Mouse (Mus musculus) left cerebral cortex, adult 2 months (tissue): ENCODE data around the gene Ap4b1. TPM values are rescaled to one million over a fixed set of nuclear protein-coding genes. Genes with fewer than 3 reads are reported as not detected.

Experiments
- DNase-seq, 2 experiments: peaks; one replicate each; pipeline ENCODE4 v3.0.0; 2021 to 2022; ENCODE audit warnings: low spot score in 2 of 2, mixed read lengths in 1 of 2; ENCODE audit errors: extremely low spot score in 1 of 2
- H3K27ac ChIP-seq: fragments of 200-600 bp; 2 replicates; pipeline ENCODE4 v1.8.1; 2022
- H3K4me3 ChIP-seq: fragments of 200-600 bp; 2 replicates; pipeline ENCODE4 v1.8.1; 2022
- CTCF ChIP-seq: fragments of 200-600 bp; IDR thresholded peaks from 2 replicates; pipeline ENCODE4 v1.8.1; 2022; ENCODE audit warnings: antibody characterized with exemption, mild to moderate bottlenecking, moderate library complexity
- intact Hi-C: fragments of 180-260 bp; cut with DNase I; formaldehyde crosslinking; loops from one replicate; pipeline ENCODE4 v1.15.1; 2025
- total RNA-seq, 2 experiments: library from RNA; stranded (reverse); gene quantifications; 2 replicates each; pipeline ENCODE4 v1.2.3; 2021

Gene Ap4b1
- total RNA-seq, 2 experiments from 2014 or later = 14.8 to 15.8 TPM

- no peak overlapping the region for H3K4me3 ChIP-seq
- intact Hi-C loops = no loop called here
- no peak for TF ChIP-seq CTCF
- DNase-seq = no peak
- no peak overlapping the region for H3K27ac ChIP-seq
Measured at GRCm38 (mm10) chr3:103857977-103858563, 48.8 kb downstream of the Ap4b1 start.

- no peak for TF ChIP-seq CTCF
- intact Hi-C loops = no loop called here
- Histone ChIP-seq H3K27ac (no peak within 1 kb of the TSS), H3K4me3 (no peak within 1 kb of the TSS)
- DNase-seq = no peak
Measured at GRCm38 (mm10) chr3:103858881-103859801, 49.8 kb downstream of the Ap4b1 start, which contains the start of gene Ptpn22. Ptpn22 (plus strand) TSS chr3:103859795.

- no peak overlapping the region for H3K27ac ChIP-seq
- H3K4me3 ChIP-seq = no peak overlapping the region
- no peak for DNase-seq
- TF ChIP-seq CTCF = no peak
- intact Hi-C loops = no loop called here
Measured at GRCm38 (mm10) chr3:103859851-103860391, 50.6 kb downstream of the Ap4b1 start.

- Histone ChIP-seq H3K4me3 (no peak overlapping the region), H3K27ac (no peak overlapping the region)
- no peak for DNase-seq
- TF ChIP-seq CTCF = no peak
- intact Hi-C loops = no loop called here
Measured at GRCm38 (mm10) chr3:103862721-103863220, 53.5 kb downstream of the Ap4b1 start.

GRCm38 (mm10) chr3:103864200-103864599 is 54.9 kb downstream of the Ap4b1 start:
- TF ChIP-seq CTCF = no peak
- intact Hi-C loops = no loop called here

GRCm38 (mm10) chr3:103867424-103867971 is 58.2 kb downstream of the Ap4b1 start:
- no peak for TF ChIP-seq CTCF
- intact Hi-C loops = no loop called here
- no peak for DNase-seq
- H3K27ac ChIP-seq = no peak overlapping the region
- no peak overlapping the region for H3K4me3 ChIP-seq

More at GRCm38 (mm10) chr3:103864200-103864599, 54.9 kb downstream of the Ap4b1 start:
- no peak for DNase-seq
- no peak overlapping the region for H3K27ac ChIP-seq
- no peak overlapping the region for H3K4me3 ChIP-seq

- H3K27ac ChIP-seq = no peak overlapping the region
- no peak overlapping the region for H3K4me3 ChIP-seq
- DNase-seq = no peak
- no peak for TF ChIP-seq CTCF
- intact Hi-C loops = no loop called here
Measured at GRCm38 (mm10) chr3:103868008-103868407, 58.7 kb downstream of the Ap4b1 start.

Other genes with a start within 250 kb of the Ap4b1 start
- gene Syt6, start 234.3 kb upstream of the Ap4b1 start, total RNA-seq = 10 to 100 TPM; 12.4 to 14.4 TPM
- 1 to 10 TPM in 1 of 2 experiments, under 1 TPM in 1; 0.18 to 1.3 TPM for gene Atg4a-ps, start 163.5 kb upstream of the Ap4b1 start, total RNA-seq
- 10 to 100 TPM; 12.0 to 13.4 TPM for gene Olfml3, start 71.5 kb upstream of the Ap4b1 start, total RNA-seq
- gene Gm10964, start 70.2 kb upstream of the Ap4b1 start, total RNA-seq = not detected
- 100 to 1,000 TPM; 124 to 128 TPM for gene Hipk1, start 18.0 kb upstream of the Ap4b1 start, total RNA-seq
- 1 to 10 TPM; 7.7 to 8.2 TPM for gene Dclre1b, start 76 bp upstream of the Ap4b1 start, total RNA-seq
- under 1 TPM; 0.27 to 0.87 TPM for gene Gm43064, start 53 bp downstream of the Ap4b1 start, total RNA-seq
- 1 to 10 TPM; 1.3 to 1.8 TPM for gene Bcl2l15, start 23.1 kb downstream of the Ap4b1 start, total RNA-seq
- gene Ptpn22, start 50.3 kb downstream of the Ap4b1 start, total RNA-seq = 1 to 10 TPM; 1.2 to 1.8 TPM
- gene Rsbn1, start 104.6 kb downstream of the Ap4b1 start, total RNA-seq = 10 to 100 TPM; 23.3 to 26.7 TPM
- gene Phtf1, start 158.6 kb downstream of the Ap4b1 start, total RNA-seq = 10 to 100 TPM; 43.4 to 48.1 TPM